Mouse (Mus musculus): ENCODE results near the gene Fam234a.
"Not testable (repeated sequence)": the region's sequence is repeated elsewhere in the genome, so short reads cannot be mapped to it uniquely, and the experiment has no call there.

The Fam234a gene

GRCm38 (mm10) chr17:26175248-26175647 is 68.8 kb downstream of the Fam234a start:
- not testable (repeated sequence) for DNase-seq (ENCODE audit: low spot score)

GRCm38 (mm10) chr17:26168039-26168438 is 76.0 kb downstream of the Fam234a start:
- no peak for DNase-seq (ENCODE audit: low spot score)

DNA sequence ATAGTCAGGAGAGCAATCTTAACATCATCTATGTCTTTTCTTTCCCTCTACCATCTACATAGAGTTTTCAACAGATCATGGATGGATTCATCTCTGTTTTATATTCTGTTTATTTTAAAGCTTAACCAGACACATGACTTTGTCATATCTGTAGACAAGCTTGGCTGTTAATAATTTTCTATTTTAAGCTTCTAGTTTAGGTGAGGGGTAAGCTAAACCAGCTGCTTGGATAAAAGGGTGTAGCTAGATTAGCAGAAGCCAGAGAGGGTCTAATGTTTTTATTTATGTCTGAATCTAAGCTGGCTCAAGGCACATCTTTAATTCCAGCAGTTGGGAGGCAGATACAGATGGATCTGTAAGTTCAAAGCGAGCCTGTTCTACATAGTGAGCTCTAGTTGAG is 81.3 kb downstream of the Fam234a start:
- no peak for DNase-seq (ENCODE audit: low spot score)

All from testis, postnatal 14 days (tissue).